Mouse (Mus musculus) adipose tissue, adult 10 weeks (tissue): Measurements from ENCODE around the gene Slc44a2. TPM values are rescaled to one million over a fixed set of nuclear protein-coding genes. Genes with fewer than 3 reads are reported as not detected.

Experiments
- polyA plus RNA-seq: library from polyadenylated mRNA; stranded (reverse); fragments of 350-450 nt; fragmentation: Illumina TruSeq; extraction: RNeasy Lipid Tissue Mini Kit (QIAGEN cat#74804); gene quantifications from one replicate; pipeline ENCODE4 v1.2.3, GENCODE M21; 2014; ENCODE audit warnings: low read depth, low replicate concordance

Slc44a2 gene
- 39.7 TPM for polyA plus RNA-seq

GRCm38 (mm10) chr9:21320619-21321512, at the start of gene Slc44a2:
Gene Slc44a2 (plus strand): TSS chr9:21320698.

GRCm38 (mm10) chr9:21287571-21288402, 32.7 kb upstream of the Slc44a2 start, which contains the start of gene Kri1:
Gene Kri1 (minus strand): TSS chr9:21287969.

GRCm38 (mm10) chr9:21291022-21291787, 29.3 kb upstream of the Slc44a2 start, which contains the start of gene Cdkn2d:
Gene Cdkn2d (minus strand): TSS chr9:21291407.

GRCm38 (mm10) chr9:21312134-21312533, 8.4 kb upstream of the Slc44a2 start, which contains the start of gene Ap1m2:
Gene Ap1m2 (minus strand): TSS chr9:21312337.

GRCm38 (mm10) chr9:21367357-21368111, 47.0 kb downstream of the Slc44a2 start, which contains the start of gene Ilf3:
Gene Ilf3 (plus strand): TSS chr9:21367871.

Other genes starting within 250 kb of the Slc44a2 start
- not detected for gene Gm49373, start 247.6 kb upstream of the Slc44a2 start, polyA plus RNA-seq
- 38.2 TPM for gene Fdx1l, start 247.1 kb upstream of the Slc44a2 start, polyA plus RNA-seq
- gene Gm38431, start 228.7 kb upstream of the Slc44a2 start, polyA plus RNA-seq, result 1.4 TPM
- 32.1 TPM for gene Raver1, start 228.7 kb upstream of the Slc44a2 start, polyA plus RNA-seq
- 17.2 TPM for gene Tyk2, start 189.5 kb upstream of the Slc44a2 start, polyA plus RNA-seq
- gene Cdc37, start 170.7 kb upstream of the Slc44a2 start, polyA plus RNA-seq, result 120 TPM
- 16.0 TPM for gene Pde4a, start 155.0 kb upstream of the Slc44a2 start, polyA plus RNA-seq
- 33.5 TPM for gene Keap1, start 81.3 kb upstream of the Slc44a2 start, polyA plus RNA-seq
- not detected for gene S1pr5, start 72.3 kb upstream of the Slc44a2 start, polyA plus RNA-seq
- 18.9 TPM for gene Atg4d, start 55.4 kb upstream of the Slc44a2 start, polyA plus RNA-seq
- gene Kri1, start 32.7 kb upstream of the Slc44a2 start, polyA plus RNA-seq, result 30.1 TPM
- gene Cdkn2d, start 29.3 kb upstream of the Slc44a2 start, polyA plus RNA-seq, result 13.7 TPM
- gene Ap1m2, start 8.4 kb upstream of the Slc44a2 start, polyA plus RNA-seq, result 73.5 TPM
- 44.6 TPM for gene Ilf3, start 47.2 kb downstream of the Slc44a2 start, polyA plus RNA-seq
- 10.2 TPM for gene Qtrt1, start 91.1 kb downstream of the Slc44a2 start, polyA plus RNA-seq
- gene Dnm2, start 104.2 kb downstream of the Slc44a2 start, polyA plus RNA-seq, result 77.4 TPM
- 25.3 TPM for gene Tmed1, start 189.6 kb downstream of the Slc44a2 start, polyA plus RNA-seq
- gene AB124611, start 205.5 kb downstream of the Slc44a2 start, polyA plus RNA-seq, result 5.3 TPM
- 34.6 TPM for gene Carm1, start 226.2 kb downstream of the Slc44a2 start, polyA plus RNA-seq